Mouse (Mus musculus): Measurements from ENCODE around the gene Rassf6. TPM values are rescaled to one million over a fixed set of nuclear protein-coding genes. Genes with fewer than 3 reads are reported as not detected.

Rassf6 gene
- polyA plus RNA-seq, 1 experiment from 2014 or later = 0.40 TPM

DNA sequence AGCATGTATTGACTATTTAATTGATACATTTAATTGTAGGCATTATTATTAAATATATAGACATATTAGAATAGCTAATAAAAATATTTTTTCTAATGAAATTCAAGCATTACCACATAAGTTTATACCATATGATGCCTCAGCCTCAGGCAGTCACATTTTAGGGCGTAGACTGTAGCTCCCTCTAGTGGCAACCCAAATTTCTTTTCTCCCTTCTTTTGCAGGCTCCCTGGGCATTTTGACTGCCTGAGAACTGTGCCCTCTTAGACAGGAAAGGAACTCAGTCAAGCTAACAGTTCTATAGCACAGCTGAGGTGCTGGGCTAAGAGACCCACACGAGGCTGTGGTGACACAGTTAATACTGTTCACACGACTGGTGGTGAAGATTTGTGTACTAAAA, 12.3 kb upstream of the Rassf6 start:
- Histone ChIP-seq H3K9ac (replicated peaks) (no peak overlapping the region), H3K4me2 (replicated peaks) (no peak overlapping the region), H3K4me3 (replicated peaks) (no peak overlapping the region), H3K27ac (no peak overlapping the region), H3K9me3 (no peaks in the 10 kb centered on the region), H3K27me3 (no peaks in the 10 kb centered on the region), H3K36me3 (no peaks in the 10 kb centered on the region), H3K4me1 (replicated peaks) (0 out of 2 replicates have a peak, but pooled peaks cover 3% of the 10 kb centered on the region)
- 9% methylated on average over 3 of the region's 3 CpGs for WGBS
- peak; percentile 65 for ATAC-seq

DNA sequence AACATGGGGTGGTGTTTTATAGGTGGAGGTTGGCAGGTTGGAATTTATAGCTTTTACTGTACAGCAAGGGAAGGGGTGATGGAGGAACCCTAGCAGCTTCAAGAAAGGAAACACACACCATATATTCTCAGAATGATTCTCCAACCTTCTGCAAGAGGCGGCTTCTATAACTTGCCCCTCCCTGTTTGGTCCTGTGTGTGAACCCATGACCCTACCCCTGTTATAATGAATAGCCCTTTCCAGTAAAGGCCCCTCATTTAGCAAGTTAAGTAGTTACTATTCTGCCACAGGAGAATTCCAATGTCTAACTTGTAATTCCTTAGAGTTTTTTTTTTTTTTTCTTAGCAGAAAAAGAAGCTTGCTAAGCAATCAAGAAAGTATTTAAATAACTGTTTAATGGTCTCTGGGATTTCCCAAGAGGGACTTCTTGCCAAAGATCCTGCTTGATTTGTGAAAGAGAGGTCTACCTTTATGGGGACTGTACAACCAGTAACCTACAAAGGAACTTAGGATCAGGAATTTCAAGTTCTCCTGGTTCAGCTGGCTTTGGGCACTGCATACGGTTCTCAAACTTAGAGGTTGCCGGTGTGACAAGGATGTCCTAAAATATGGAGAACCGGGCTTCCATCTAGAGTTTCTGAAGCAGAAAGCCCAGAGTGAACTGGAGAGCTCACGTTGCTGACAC, 10.2 kb upstream of the Rassf6 start:
- ATAC-seq = no peak
- Histone ChIP-seq H3K27me3 (no peaks in the 10 kb centered on the region), H3K4me1 (replicated peaks) (0 out of 2 replicates have a peak, but pooled peaks cover 3% of the 10 kb centered on the region), H3K36me3 (no peaks in the 10 kb centered on the region), H3K9ac (replicated peaks) (no peak overlapping the region), H3K9me3 (no peaks in the 10 kb centered on the region), H3K4me2 (replicated peaks) (no peak overlapping the region), H3K4me3 (replicated peaks) (no peak overlapping the region), H3K27ac (no peak overlapping the region)
- WGBS = 82% methylated on average over 5 of the region's 5 CpGs

GRCm38 (mm10) chr5:90647473-90647872, 7.0 kb upstream of the Rassf6 start:
- H3K4me1 ChIP-seq (replicated peaks) = 0 out of 2 replicates have a peak, but pooled peaks cover 3% of the 10 kb centered on the region
- no peaks in the 10 kb centered on the region for H3K27me3 ChIP-seq
- 81% methylated on average over 5 of the region's 5 CpGs for WGBS
- ATAC-seq = no peak
- no peaks in the 10 kb centered on the region for H3K36me3 ChIP-seq
- no peak overlapping the region for H3K4me3 ChIP-seq (replicated peaks)
- no peaks in the 10 kb centered on the region for H3K9me3 ChIP-seq
- no peak overlapping the region for H3K9ac ChIP-seq (replicated peaks)
- H3K4me2 ChIP-seq (replicated peaks) = no peak overlapping the region
- H3K27ac ChIP-seq = no peak overlapping the region

DNA sequence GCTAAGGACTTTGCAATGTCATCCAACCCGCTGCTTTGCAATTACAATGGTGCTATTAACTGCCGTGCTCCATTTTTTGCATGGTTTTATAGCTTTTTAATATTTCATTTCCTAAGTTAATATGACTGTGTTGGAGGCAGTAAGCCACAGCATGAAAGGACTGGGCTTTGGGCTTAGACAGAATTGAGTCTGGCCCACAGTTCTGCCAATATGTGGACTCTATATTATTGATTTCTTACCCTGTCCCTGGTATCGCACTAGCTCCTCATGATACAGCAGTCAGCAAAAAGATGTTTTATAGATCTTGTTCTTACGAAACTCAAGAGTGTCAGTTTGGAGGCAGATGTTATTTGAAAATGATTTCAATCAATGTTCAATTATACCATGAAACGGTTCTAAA, 5.9 kb upstream of the Rassf6 start:
- no peak overlapping the region for H3K4me3 ChIP-seq (replicated peaks)
- H3K4me2 ChIP-seq (replicated peaks) = no peak overlapping the region
- no peaks in the 10 kb centered on the region for H3K27me3 ChIP-seq
- 87% methylated on average over 5 of the region's 5 CpGs for WGBS
- no peak for ATAC-seq
- no peak overlapping the region for H3K9ac ChIP-seq (replicated peaks)
- no peaks in the 10 kb centered on the region for H3K9me3 ChIP-seq
- H3K27ac ChIP-seq = no peak overlapping the region
- H3K36me3 ChIP-seq = no peaks in the 10 kb centered on the region
- H3K4me1 ChIP-seq (replicated peaks) = 0 out of 2 replicates have a peak, but pooled peaks cover 3% of the 10 kb centered on the region

DNA sequence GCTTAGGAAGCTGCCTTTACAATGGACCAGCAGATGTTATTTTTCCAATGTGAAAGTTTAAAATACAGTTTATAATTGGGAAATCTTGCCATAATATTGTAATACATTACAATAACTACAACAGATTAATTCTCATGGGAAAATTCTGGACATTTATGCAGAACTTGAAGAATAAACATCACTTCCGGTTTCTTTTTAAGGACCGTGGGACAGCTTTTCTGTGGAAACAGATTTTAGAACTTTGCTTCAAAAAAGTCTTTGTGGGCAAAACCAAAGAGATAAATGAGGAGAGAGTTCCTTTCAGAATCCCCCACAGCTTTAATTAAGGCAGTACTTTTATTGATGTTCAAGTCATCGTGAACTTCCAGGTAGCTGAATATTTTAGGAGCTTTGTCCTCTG, 5.1 kb upstream of the Rassf6 start:
- no peak overlapping the region for H3K4me3 ChIP-seq (replicated peaks)
- ATAC-seq = no peak
- peaks cover 1% of the 10 kb centered on the region for H3K4me1 ChIP-seq (replicated peaks)
- WGBS = 76% methylated on average over 3 of the region's 3 CpGs
- no peak overlapping the region for H3K27ac ChIP-seq
- H3K9me3 ChIP-seq = no peaks in the 10 kb centered on the region
- H3K4me2 ChIP-seq (replicated peaks) = no peak overlapping the region
- H3K27me3 ChIP-seq = no peaks in the 10 kb centered on the region
- no peak overlapping the region for H3K9ac ChIP-seq (replicated peaks)
- H3K36me3 ChIP-seq = no peaks in the 10 kb centered on the region

DNA sequence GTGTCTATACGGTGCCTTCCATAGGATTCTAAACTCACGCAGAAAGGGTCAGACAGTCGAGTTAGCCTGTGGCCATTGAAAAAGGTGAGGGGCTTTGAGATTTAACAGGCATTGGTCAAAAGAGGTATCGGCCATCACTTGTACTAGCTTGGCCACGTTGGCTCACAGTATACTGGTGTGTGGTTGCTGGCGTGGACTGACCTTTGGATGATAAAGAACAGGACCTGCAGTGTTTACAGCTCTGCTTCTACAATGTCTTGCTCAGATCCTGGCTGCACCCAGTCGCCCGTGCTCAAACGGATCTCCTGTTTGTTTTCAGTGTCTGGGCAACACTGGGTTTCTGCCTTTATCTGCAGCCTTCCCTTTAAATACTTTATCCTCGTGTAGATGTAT, 757 bp upstream of the Rassf6 start:
- ATAC-seq = 0 out of 2 replicates have a peak, but pooled peaks have one; percentile 10
- H3K36me3 ChIP-seq = no peaks in the 10 kb centered on the region
- H3K27ac ChIP-seq = no peak overlapping the region
- H3K4me3 ChIP-seq (replicated peaks) = no peak overlapping the region
- 0 out of 2 replicates have a peak, but pooled peaks cover 5% of the 10 kb centered on the region for H3K27me3 ChIP-seq
- WGBS = 77% methylated on average over 10 of the region's 10 CpGs
- H3K9me3 ChIP-seq = no peaks in the 10 kb centered on the region
- no peak overlapping the region for H3K4me2 ChIP-seq (replicated peaks)
- H3K4me1 ChIP-seq (replicated peaks) = peaks cover 7% of the 10 kb centered on the region
- no peak overlapping the region for H3K9ac ChIP-seq (replicated peaks)

- ATAC-seq = no peak
- 80% methylated on average over 7 of the region's 7 CpGs for WGBS
- no peaks in the 10 kb centered on the region for H3K36me3 ChIP-seq
- H3K9me3 ChIP-seq = no peaks in the 10 kb centered on the region
- H3K27ac ChIP-seq = no peak overlapping the region
- H3K4me1 ChIP-seq (replicated peaks) = no peaks in the 10 kb centered on the region
- no peak overlapping the region for H3K4me3 ChIP-seq (replicated peaks)
- H3K9ac ChIP-seq (replicated peaks) = no peak overlapping the region
- 0 out of 2 replicates have a peak, but pooled peaks cover 5% of the 10 kb centered on the region for H3K27me3 ChIP-seq
- no peak overlapping the region for H3K4me2 ChIP-seq (replicated peaks)
Observed at GRCm38 (mm10) chr5:90634885-90635284, 5.6 kb downstream of the Rassf6 start.

GRCm38 (mm10) chr5:90628530-90628929, 11.9 kb downstream of the Rassf6 start:
- Histone ChIP-seq H3K4me1 (replicated peaks) (no peaks in the 10 kb centered on the region), H3K9ac (replicated peaks) (no peak overlapping the region), H3K27ac (no peak overlapping the region), H3K4me3 (replicated peaks) (no peak overlapping the region), H3K27me3 (no peaks in the 10 kb centered on the region), H3K4me2 (replicated peaks) (no peak overlapping the region), H3K36me3 (no peaks in the 10 kb centered on the region), H3K9me3 (no peaks in the 10 kb centered on the region)
- ATAC-seq = no peak
- 92% methylated on average over 1 of the region's 1 CpGs for WGBS

- Histone ChIP-seq H3K36me3 (no peaks in the 10 kb centered on the region), H3K4me3 (replicated peaks) (no peak overlapping the region), H3K4me1 (replicated peaks) (no peaks in the 10 kb centered on the region), H3K9ac (replicated peaks) (no peak overlapping the region), H3K27me3 (no peaks in the 10 kb centered on the region), H3K27ac (no peak overlapping the region), H3K9me3 (no peaks in the 10 kb centered on the region), H3K4me2 (replicated peaks) (no peak overlapping the region)
- WGBS = 83% methylated on average over 3 of the region's 3 CpGs
- ATAC-seq = 0 out of 2 replicates have a peak, but pooled peaks have one; percentile 11
Observed at GRCm38 (mm10) chr5:90628011-90628410, 12.4 kb downstream of the Rassf6 start.

DNA sequence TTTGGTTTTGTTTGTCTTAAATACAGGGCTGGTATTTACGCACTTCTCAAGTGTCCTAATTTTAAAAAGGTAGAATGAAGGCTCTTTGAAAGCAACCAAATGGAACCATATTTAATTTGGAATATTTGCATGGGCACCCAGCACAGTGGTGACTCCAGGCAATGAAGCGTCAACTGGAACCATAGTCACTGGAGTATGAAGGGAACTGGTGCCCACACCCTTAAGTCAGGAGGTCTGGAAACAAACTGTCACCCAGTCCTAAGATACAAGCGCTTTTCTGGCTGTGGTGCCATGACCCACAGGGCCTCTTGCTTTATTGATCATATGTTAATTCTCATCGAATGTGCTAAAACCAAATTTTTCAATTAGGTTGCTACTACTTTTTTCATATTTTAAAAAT, 13.0 kb downstream of the Rassf6 start:
- no peaks in the 10 kb centered on the region for H3K36me3 ChIP-seq
- no peak for ATAC-seq
- no peak overlapping the region for H3K4me2 ChIP-seq (replicated peaks)
- no peak overlapping the region for H3K9ac ChIP-seq (replicated peaks)
- H3K27ac ChIP-seq = no peak overlapping the region
- H3K9me3 ChIP-seq = no peaks in the 10 kb centered on the region
- H3K4me1 ChIP-seq (replicated peaks) = no peaks in the 10 kb centered on the region
- no peak overlapping the region for H3K4me3 ChIP-seq (replicated peaks)
- WGBS = 95% methylated on average over 4 of the region's 4 CpGs
- H3K27me3 ChIP-seq = no peaks in the 10 kb centered on the region

DNA sequence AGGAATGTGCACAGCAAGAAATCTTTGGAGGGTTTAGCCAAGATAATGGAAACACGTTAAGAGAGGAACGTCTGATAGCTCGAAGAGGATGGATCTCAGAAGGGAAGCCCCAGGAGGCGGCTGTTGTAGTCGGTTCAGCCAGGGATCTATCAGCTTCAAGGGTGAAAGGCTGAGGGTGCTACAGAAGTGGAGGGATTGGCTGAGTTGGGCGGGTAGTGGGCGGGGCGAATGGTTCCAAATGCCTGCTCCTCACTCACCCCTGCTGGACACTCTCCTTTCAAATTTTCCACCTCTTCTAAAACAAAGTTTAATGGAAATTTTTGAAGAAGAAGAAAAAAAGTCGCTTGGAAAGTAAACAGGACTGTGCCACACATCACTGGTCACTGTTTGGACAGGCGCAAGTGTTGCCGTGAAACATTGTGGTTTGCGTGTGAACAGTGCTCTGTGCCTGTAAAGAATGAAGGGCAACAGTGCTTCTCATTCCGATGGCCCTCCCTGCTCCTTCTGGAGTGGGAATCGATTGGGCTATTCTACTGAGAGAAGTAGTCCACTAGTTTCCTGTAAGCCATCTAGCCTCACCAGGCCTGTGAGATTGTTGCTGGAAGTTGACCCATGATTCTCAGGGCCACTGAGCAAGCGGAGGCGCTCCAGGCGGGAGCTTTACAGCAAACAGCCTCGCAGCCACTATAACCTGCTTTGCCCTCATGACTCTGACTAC, 15.6 kb downstream of the Rassf6 start:
- no peak overlapping the region for H3K9ac ChIP-seq (replicated peaks)
- H3K4me1 ChIP-seq (replicated peaks) = no peaks in the 10 kb centered on the region
- H3K9me3 ChIP-seq = no peaks in the 10 kb centered on the region
- H3K27me3 ChIP-seq = no peaks in the 10 kb centered on the region
- H3K4me2 ChIP-seq (replicated peaks) = no peak overlapping the region
- no peaks in the 10 kb centered on the region for H3K36me3 ChIP-seq
- 73% methylated on average over 18 of the region's 18 CpGs for WGBS
- no peak overlapping the region for H3K27ac ChIP-seq
- ATAC-seq = no peak
- H3K4me3 ChIP-seq (replicated peaks) = no peak overlapping the region

DNA sequence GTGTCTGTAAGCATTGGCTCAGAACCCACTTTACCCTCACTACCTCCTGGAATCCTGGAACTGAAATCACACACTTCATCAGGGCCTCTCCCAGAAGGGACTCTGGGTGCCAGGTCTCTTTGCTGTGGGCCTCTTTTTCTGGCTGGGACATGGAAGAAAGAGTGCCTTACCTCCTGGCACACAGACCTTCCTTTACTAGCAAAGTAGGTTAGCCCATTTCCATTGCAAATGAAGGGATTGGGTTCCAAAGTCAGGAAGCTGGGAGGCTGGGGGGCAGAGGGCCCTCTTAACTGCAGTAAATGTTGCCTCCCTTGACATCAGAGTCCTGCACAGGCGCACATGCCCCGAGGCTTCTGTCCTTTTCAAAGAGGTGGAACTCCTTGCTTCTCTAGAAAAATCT, 17.2 kb downstream of the Rassf6 start:
- H3K36me3 ChIP-seq = no peaks in the 10 kb centered on the region
- H3K4me3 ChIP-seq (replicated peaks) = no peak overlapping the region
- 90% methylated on average over 2 of the region's 2 CpGs for WGBS
- no peak for ATAC-seq
- no peak overlapping the region for H3K4me2 ChIP-seq (replicated peaks)
- no peaks in the 10 kb centered on the region for H3K27me3 ChIP-seq
- H3K27ac ChIP-seq = no peak overlapping the region
- H3K9me3 ChIP-seq = no peaks in the 10 kb centered on the region
- no peak overlapping the region for H3K9ac ChIP-seq (replicated peaks)
- H3K4me1 ChIP-seq (replicated peaks) = no peaks in the 10 kb centered on the region

Data from midbrain, embryonic 13.5 days (tissue).